Mouse (Mus musculus) megakaryocyte, adult 5-6 weeks (primary cell): ENCODE data around the gene Cyb561d1. TPM values are rescaled to one million over a fixed set of nuclear protein-coding genes. Genes with fewer than 3 reads are reported as not detected.

ENCODE experiments used
- ATAC-seq: 2 replicates; pipeline ENCODE4 v1.8.0; 2016; ENCODE audit warnings: mild to moderate bottlenecking, inconsistent platforms; ENCODE audit not compliant: poor library complexity, severe bottlenecking
- total RNA-seq, 2 experiments: library from RNA; stranded (forward) in 1 of 2; stranded (reverse) in 1 of 2; fragments of 153-499, 151-499 nt in 1 of 2; fragments of 221-1000, 200-1000 nt in 1 of 2; gene quantifications; 2 replicates each; pipeline versions ENCODE4 v1.2.3 to v1.2.4; 2015 to 2017

Gene Cyb561d1
- total RNA-seq, 2 experiments from 2014 or later: 4.9 to 10.3 TPM

GRCm38 (mm10) chr3:108204470-108204869, 3.5 kb upstream of the Cyb561d1 start:
- no peak for ATAC-seq

- ATAC-seq: peak; percentile 41
These were observed 2.8 kb upstream of the Cyb561d1 start for GRCm38 (mm10) chr3:108203621-108204325.

- no peak for ATAC-seq
These were observed 2.2 kb upstream of the Cyb561d1 start for GRCm38 (mm10) chr3:108203212-108203611.

DNA sequence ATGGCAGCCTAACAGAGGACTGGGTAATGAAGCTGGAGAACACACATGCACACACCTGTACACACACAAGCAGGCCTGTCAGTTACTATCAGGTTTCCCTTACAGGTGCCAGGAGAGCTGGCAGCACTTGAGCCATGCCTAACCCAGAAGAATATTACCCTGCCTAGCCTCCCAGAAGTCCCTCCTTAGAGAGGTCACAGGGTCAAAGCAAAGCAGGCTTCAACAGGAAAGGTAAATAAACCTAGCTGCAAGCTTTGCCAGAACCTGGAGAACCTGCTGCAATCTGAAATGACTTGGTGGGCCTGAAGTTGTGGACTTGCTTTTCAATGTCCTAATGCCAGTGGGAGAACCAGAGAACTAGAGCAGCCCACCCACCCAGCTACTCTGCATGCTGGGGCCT, 1.5 kb upstream of the Cyb561d1 start:
- ATAC-seq: no peak

DNA sequence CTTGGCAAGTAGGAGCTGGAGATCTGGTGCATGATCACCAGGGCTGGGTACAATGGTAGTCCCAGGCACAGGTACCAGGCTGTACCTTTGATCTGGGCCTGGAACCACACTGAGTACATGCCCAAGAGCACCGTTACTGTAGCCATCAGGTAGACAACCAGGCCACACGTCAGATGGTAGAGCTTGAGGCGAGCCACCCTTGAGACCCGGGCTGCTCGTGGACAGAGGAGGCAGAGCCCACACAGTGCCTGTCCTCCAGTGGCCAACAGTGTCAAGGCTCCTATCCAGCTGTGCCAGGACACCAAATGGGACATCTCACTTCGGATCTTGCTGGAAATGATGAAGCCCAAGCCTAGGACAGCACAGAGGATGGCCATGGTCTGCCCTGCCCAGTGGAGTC, 1.8 kb downstream of the Cyb561d1 start:
- no peak for ATAC-seq

DNA sequence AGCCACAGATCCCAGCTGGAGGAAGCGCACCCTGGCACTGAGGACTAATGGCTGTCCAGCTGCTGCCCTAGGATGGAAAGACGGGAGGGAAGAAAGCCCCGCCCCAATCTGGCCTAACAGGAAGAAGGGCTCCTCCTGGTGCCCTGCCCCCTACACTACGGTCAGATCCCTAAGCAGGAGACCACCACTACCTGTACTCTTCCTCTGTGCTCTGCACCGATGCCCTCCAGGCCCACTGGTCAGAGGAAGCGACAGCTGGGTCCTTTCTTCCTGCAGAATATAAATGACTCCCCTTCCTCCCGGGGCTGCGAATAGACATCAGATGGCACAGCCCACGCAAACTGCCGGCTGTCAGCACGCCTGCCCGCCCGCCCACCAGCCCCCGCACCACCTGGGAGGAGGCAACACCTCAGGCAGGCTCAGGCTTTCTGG, 3.9 kb downstream of the Cyb561d1 start:
- no peak for ATAC-seq

DNA sequence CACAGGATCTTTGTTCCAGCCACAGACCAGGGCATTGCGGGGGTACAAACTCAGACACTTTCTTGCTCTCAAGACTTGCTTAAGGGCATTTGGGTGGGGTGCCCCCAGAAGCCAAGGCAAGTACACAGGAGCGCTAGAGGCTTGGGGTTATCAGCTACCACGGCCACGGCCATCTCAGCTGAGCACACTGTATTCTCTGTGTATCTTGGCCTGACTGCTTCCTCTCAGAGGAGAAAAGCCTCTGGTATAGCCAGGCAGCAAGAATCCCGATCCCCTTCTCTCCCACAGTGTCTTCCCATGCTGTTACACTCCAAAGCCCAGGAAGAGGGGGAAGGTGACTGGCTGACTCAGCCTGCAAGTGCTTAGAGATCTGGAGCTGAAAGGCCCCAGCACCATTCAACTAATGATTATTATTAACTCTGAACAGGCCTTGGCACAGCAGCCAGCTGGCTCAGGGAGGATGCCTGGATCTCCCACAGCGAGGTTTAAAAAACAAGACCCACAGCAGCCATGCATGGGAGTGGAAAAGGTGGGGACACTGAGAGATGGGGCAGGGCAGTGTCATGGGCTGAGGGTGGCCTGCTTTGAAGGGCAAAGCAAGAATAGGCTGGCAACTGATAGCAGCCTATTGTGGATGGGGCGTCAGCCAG, 4.9 kb downstream of the Cyb561d1 start:
- no peak for ATAC-seq

DNA sequence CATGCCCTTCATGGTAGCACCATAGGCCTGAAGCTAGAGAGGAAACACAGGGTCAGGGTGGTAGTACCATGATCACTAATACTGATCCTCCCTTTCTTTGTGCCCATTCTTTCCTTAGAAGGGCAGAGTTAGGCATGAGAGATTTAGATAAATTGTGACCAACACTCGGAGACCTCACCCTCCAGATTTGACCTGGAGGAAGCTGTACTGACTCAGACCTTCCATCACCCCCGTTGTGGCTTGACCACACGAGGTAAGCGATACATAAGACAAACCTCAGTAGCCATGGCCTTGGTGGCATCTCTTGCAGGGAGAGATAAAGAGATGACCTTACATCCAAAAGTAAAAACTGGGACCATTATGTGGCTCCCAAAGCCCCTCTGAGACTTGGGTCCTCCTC, 5.7 kb downstream of the Cyb561d1 start:
- ATAC-seq: no peak

DNA sequence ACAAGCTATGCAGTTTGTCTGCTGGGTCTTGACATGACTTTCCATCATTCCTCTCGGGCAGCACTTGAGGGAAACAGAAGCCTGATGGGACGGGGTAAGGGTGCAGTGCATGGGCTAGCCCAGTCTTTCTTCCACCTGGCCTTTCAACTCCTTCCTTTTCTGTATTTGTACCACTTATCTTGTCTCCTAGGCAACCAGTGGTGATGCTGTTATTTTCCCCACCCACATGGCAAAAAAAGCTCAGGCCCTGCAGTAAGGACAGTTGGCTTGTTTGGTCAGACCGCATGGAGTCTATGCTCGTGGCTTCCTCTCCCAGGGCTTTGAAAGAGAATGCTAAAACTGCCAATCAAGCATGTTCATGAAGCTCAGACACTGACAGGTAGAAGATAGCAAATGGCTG, 7.3 kb downstream of the Cyb561d1 start:
- no peak for ATAC-seq

- no peak for ATAC-seq
These were observed 11.1 kb downstream of the Cyb561d1 start for GRCm38 (mm10) chr3:108189897-108190296.

- ATAC-seq: no peak
These were observed 12.1 kb downstream of the Cyb561d1 start for GRCm38 (mm10) chr3:108188716-108189490.

DNA sequence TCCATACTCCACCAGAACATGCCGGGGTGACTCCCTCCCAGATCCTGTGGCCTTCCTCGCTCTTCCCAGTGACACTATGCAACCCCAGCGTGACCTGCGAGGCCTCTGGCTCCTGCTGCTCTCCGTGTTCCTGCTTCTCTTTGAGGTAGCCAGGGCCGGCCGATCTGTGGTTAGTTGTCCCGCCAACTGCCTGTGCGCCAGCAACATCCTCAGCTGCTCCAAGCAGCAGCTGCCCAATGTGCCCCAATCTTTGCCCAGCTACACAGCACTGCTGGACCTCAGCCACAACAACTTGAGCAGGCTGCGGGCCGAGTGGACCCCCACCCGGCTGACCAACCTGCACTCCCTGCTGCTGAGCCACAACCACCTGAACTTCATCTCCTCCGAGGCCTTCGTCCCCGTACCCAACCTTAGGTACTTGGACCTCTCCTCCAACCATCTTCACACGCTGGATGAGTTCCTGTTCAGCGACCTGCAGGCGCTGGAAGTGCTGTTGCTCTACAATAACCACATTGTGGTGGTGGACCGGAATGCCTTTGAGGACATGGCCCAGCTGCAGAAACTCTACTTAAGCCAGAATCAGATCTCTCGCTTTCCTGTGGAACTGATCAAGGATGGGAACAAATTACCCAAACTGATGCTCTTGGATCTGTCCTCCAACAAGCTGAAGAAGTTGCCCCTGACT, 13.8 kb downstream of the Cyb561d1 start:
- ATAC-seq: peak; percentile 23

- ATAC-seq: peak; percentile 65
These were observed 14.6 kb downstream of the Cyb561d1 start, which contains the start of gene Amigo1 for GRCm38 (mm10) chr3:108186098-108187047. TSS of gene Amigo1 (plus strand) at chr3:108186335.

DNA sequence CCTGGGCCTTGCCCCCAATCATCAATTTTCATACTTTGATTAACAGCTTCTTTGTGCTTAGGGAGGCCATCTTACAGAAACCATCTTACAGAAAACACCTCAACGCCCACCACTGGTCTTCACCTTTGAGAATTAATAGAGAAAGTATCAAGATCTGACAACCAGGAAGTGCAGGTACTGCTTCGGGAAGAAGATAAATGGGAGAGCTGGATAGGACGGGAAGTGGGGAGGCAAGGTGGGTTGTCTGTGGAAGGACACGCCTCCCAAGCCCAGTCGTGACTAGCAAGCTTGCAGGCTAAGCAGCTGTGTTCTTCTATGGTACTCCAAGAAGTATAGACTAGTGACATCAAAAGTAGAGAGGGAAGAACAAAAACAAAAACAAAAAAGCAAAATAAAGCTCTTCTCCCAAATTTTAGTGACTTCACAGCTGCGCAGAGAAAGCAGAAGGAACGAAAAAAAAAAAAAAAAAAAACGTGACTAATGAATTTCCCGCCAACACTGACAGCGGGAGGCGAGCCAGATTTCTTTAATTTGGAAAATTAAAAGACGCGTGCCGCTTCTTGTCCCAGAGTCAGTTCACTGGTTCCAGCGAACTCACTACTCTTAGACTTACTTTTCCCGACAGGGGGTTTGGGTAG, 15.4 kb downstream of the Cyb561d1 start:
- ATAC-seq: no peak; the same call in 1 of the 2 replicates

- no peak for ATAC-seq
These were observed 16.3 kb downstream of the Cyb561d1 start for GRCm38 (mm10) chr3:108184742-108185141.

DNA sequence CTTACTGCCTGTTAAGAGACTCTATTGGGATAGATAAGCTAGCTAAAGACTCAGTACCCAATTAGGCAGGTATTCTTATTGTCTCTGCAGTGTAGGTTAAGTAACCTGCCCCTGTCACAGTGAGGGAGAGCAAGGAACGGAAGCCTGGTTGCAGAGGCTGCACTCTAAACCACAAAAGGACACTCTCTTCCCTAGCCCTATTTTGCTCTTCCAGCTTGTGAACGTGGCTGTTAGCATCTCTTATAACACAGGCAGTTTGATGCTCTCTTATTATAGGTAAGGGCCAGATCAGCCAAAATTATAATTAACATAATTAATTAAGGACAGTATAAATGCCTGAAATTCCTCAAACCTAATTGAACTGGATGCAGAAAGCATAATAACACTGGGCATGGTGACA, 20.5 kb downstream of the Cyb561d1 start:
- no peak for ATAC-seq

GRCm38 (mm10) chr3:108178756-108179715, 22.0 kb downstream of the Cyb561d1 start:
- ATAC-seq: no peak
